Mouse (Mus musculus): ENCODE data around the gene Sh3gl2. TPM values are rescaled to one million over a fixed set of nuclear protein-coding genes. Genes with fewer than 3 reads are reported as not detected.
A peak's percentile ranks its signal among the peaks of the same experiment; 100 is the strongest.

Sh3gl2 gene
- polyA plus RNA-seq, 1 experiment from 2014 or later = 9.7 TPM

GRCm38 (mm10) chr4:85206675-85207400, 1.9 kb downstream of the Sh3gl2 start:
- Histone ChIP-seq H3K4me3 (ENCODE audit: low read depth, low read length) (no peak overlapping the region), H3K27me3 (ENCODE audit: control insufficient read depth, insufficient read depth, low read length) (no peaks in the 10 kb centered on the region; the same call in 1 of the 2 replicates), H3K4me1 (replicated peaks; ENCODE audit: control insufficient read depth, insufficient read depth) (no peaks in the 10 kb centered on the region), H3K9ac (ENCODE audit: low read length) (no peak overlapping the region), H3K9me3 (ENCODE audit: control insufficient read depth, low read length) (no peaks in the 10 kb centered on the region), H3K27ac (replicated peaks) (no peak overlapping the region), H3K36me3 (ENCODE audit: control insufficient read depth, insufficient read depth, low read length) (no peaks in the 10 kb centered on the region), H3K4me2 (replicated peaks; ENCODE audit: low read depth) (no peak overlapping the region)
- no peak for ATAC-seq (ENCODE audit: low FRiP score, low TSS enrichment)
- no peak for DNase-seq (ENCODE audit: low spot score)
- WGBS = 70% methylated on average over 3 of the region's 3 CpGs
- no peak for TF ChIP-seq CTCF (IDR thresholded peaks at IDR 0.05; ENCODE audit: low read depth)
- TF ChIP-seq EP300 (optimal IDR thresholded peaks at IDR 0.05) = no peak

GRCm38 (mm10) chr4:85207515-85207914, 2.6 kb downstream of the Sh3gl2 start:
- H3K9me3 ChIP-seq (ENCODE audit: control insufficient read depth, low read length) = no peaks in the 10 kb centered on the region
- 88% methylated on average over 9 of the region's 9 CpGs for WGBS
- no peaks in the 10 kb centered on the region for H3K36me3 ChIP-seq (ENCODE audit: control insufficient read depth, insufficient read depth, low read length)
- H3K4me2 ChIP-seq (replicated peaks; ENCODE audit: low read depth) = no peak overlapping the region
- no peaks in the 10 kb centered on the region; the same call in 1 of the 2 replicates for H3K27me3 ChIP-seq (ENCODE audit: control insufficient read depth, insufficient read depth, low read length)
- H3K27ac ChIP-seq (replicated peaks) = 0 out of 2 replicates have a peak overlapping the region, but pooled peaks have one; percentile 1
- DNase-seq (ENCODE audit: low spot score) (peak; percentile 28), ATAC-seq (ENCODE audit: low FRiP score, low TSS enrichment) (0 out of 2 replicates have a peak, but pooled peaks have one; percentile 14)
- no peak for TF ChIP-seq EP300 (optimal IDR thresholded peaks at IDR 0.05)
- H3K9ac ChIP-seq (ENCODE audit: low read length) = no peak overlapping the region
- no peaks in the 10 kb centered on the region for H3K4me1 ChIP-seq (replicated peaks; ENCODE audit: control insufficient read depth, insufficient read depth)
- no peak overlapping the region for H3K4me3 ChIP-seq (ENCODE audit: low read depth, low read length)

GRCm38 (mm10) chr4:85208531-85208930, 3.6 kb downstream of the Sh3gl2 start:
- Histone ChIP-seq H3K27me3 (ENCODE audit: control insufficient read depth, insufficient read depth, low read length) (no peaks in the 10 kb centered on the region; the same call in 1 of the 2 replicates), H3K27ac (replicated peaks) (no peak overlapping the region), H3K4me3 (ENCODE audit: low read depth, low read length) (no peak overlapping the region), H3K9me3 (ENCODE audit: control insufficient read depth, low read length) (no peaks in the 10 kb centered on the region), H3K9ac (ENCODE audit: low read length) (no peak overlapping the region), H3K4me2 (replicated peaks; ENCODE audit: low read depth) (no peak overlapping the region), H3K4me1 (replicated peaks; ENCODE audit: control insufficient read depth, insufficient read depth) (no peaks in the 10 kb centered on the region), H3K36me3 (ENCODE audit: control insufficient read depth, insufficient read depth, low read length) (no peaks in the 10 kb centered on the region)
- DNase-seq (ENCODE audit: low spot score) = no peak
- 81% methylated on average over 1 of the region's 1 CpGs for WGBS
- no peak for TF ChIP-seq CTCF (IDR thresholded peaks at IDR 0.05; ENCODE audit: low read depth)
- TF ChIP-seq EP300 (optimal IDR thresholded peaks at IDR 0.05) = no peak
- no peak for ATAC-seq (ENCODE audit: low FRiP score, low TSS enrichment)

- no peak overlapping the region for H3K27ac ChIP-seq (replicated peaks)
- H3K9me3 ChIP-seq (ENCODE audit: control insufficient read depth, low read length) = no peaks in the 10 kb centered on the region
- H3K27me3 ChIP-seq (ENCODE audit: control insufficient read depth, insufficient read depth, low read length) = no peaks in the 10 kb centered on the region
- H3K9ac ChIP-seq (ENCODE audit: low read length) = no peak overlapping the region
- no peak overlapping the region for H3K4me3 ChIP-seq (ENCODE audit: low read depth, low read length)
- ATAC-seq (ENCODE audit: low FRiP score, low TSS enrichment) = no peak
- WGBS = 80% methylated on average over 3 of the region's 3 CpGs
- no peak for TF ChIP-seq CTCF (IDR thresholded peaks at IDR 0.05; ENCODE audit: low read depth)
- TF ChIP-seq EP300 (optimal IDR thresholded peaks at IDR 0.05) = no peak
- DNase-seq (ENCODE audit: low spot score) = no peak
- no peak overlapping the region for H3K4me2 ChIP-seq (replicated peaks; ENCODE audit: low read depth)
- H3K36me3 ChIP-seq (ENCODE audit: control insufficient read depth, insufficient read depth, low read length) = no peaks in the 10 kb centered on the region
- H3K4me1 ChIP-seq (replicated peaks; ENCODE audit: control insufficient read depth, insufficient read depth) = no peaks in the 10 kb centered on the region
These were observed 6.0 kb downstream of the Sh3gl2 start for GRCm38 (mm10) chr4:85210953-85211352.

GRCm38 (mm10) chr4:85217003-85217402, 12.1 kb downstream of the Sh3gl2 start:
- no peak overlapping the region for H3K27ac ChIP-seq (replicated peaks)
- peak; percentile 63; the same call in 1 of the 2 replicates for ATAC-seq (ENCODE audit: low FRiP score, low TSS enrichment)

GRCm38 (mm10) chr4:85222716-85223115, 17.8 kb downstream of the Sh3gl2 start:
- DNase-seq (ENCODE audit: low spot score) = no peak
- no peak overlapping the region for H3K4me3 ChIP-seq (ENCODE audit: low read depth, low read length)
- no peaks in the 10 kb centered on the region for H3K4me1 ChIP-seq (replicated peaks; ENCODE audit: control insufficient read depth, insufficient read depth)
- H3K36me3 ChIP-seq (ENCODE audit: control insufficient read depth, insufficient read depth, low read length) = no peaks in the 10 kb centered on the region
- no peak overlapping the region for H3K27ac ChIP-seq (replicated peaks)
- no peaks in the 10 kb centered on the region for H3K27me3 ChIP-seq (ENCODE audit: control insufficient read depth, insufficient read depth, low read length)
- no peak for TF ChIP-seq CTCF (IDR thresholded peaks at IDR 0.05; ENCODE audit: low read depth)
- no peak for TF ChIP-seq EP300 (optimal IDR thresholded peaks at IDR 0.05)
- H3K9ac ChIP-seq (ENCODE audit: low read length) = no peak overlapping the region
- no peak overlapping the region for H3K4me2 ChIP-seq (replicated peaks; ENCODE audit: low read depth)
- no peaks in the 10 kb centered on the region for H3K9me3 ChIP-seq (ENCODE audit: control insufficient read depth, low read length)
- whole genome bisulfite sequencing = 78% methylated on average over 5 of the region's 5 CpGs
- ATAC-seq (ENCODE audit: low FRiP score, low TSS enrichment) = no peak

More at GRCm38 (mm10) chr4:85217003-85217402, 12.1 kb downstream of the Sh3gl2 start:
- WGBS = 19% methylated on average over 4 of the region's 4 CpGs
- H3K9me3 ChIP-seq (ENCODE audit: control insufficient read depth, low read length) = no peaks in the 10 kb centered on the region
- no peak overlapping the region for H3K9ac ChIP-seq (ENCODE audit: low read length)
- DNase-seq (ENCODE audit: low spot score) = no peak
- TF ChIP-seq EP300 (optimal IDR thresholded peaks at IDR 0.05) (no peak), CTCF (IDR thresholded peaks at IDR 0.05; ENCODE audit: low read depth) (no peak)
- H3K4me2 ChIP-seq (replicated peaks; ENCODE audit: low read depth) = no peak overlapping the region
- H3K4me1 ChIP-seq (replicated peaks; ENCODE audit: control insufficient read depth, insufficient read depth) = no peaks in the 10 kb centered on the region
- H3K4me3 ChIP-seq (ENCODE audit: low read depth, low read length) = no peak overlapping the region
- no peaks in the 10 kb centered on the region for H3K27me3 ChIP-seq (ENCODE audit: control insufficient read depth, insufficient read depth, low read length)
- no peaks in the 10 kb centered on the region for H3K36me3 ChIP-seq (ENCODE audit: control insufficient read depth, insufficient read depth, low read length)
